ENCODE assay signal across 19 mouse cellular contexts in genomic region chr5:132858846-132859510, GRCm38 (mm10).
"Had no signal": no experiment of that assay in that cellular context is flagged by ENCODE, and none has a peak within 500 bp of the region (broad histone marks: within the 10 kb centered on the region; RNA-seq: fewer than 3 reads in every experiment).

No protein-coding gene starts in this region.

- H3K9ac ChIP-seq: limb, embryonic 13.5 days; liver, embryonic 12.5 days; liver, embryonic 15.5 days; lung, embryonic 15.5 days; midbrain, embryonic 13.5 days had no signal

- H3K9me3 ChIP-seq: limb, embryonic 13.5 days; liver, embryonic 12.5 days; liver, embryonic 15.5 days; lung, embryonic 15.5 days; midbrain, embryonic 10.5 days; midbrain, embryonic 13.5 days had no signal

- H3K4me2 ChIP-seq: limb, embryonic 13.5 days; liver, embryonic 12.5 days; liver, embryonic 15.5 days; lung, embryonic 15.5 days; midbrain, embryonic 13.5 days had no signal

- H3K4me1 ChIP-seq: liver, embryonic 12.5 days; liver, embryonic 15.5 days; megakaryocyte, embryonic 14.5 days; midbrain, embryonic 10.5 days; midbrain, embryonic 13.5 days had no signal

- H3K27me3 ChIP-seq: limb, embryonic 13.5 days; liver, embryonic 12.5 days; liver, embryonic 15.5 days; lung, embryonic 15.5 days; megakaryocyte, embryonic 14.5 days; midbrain, embryonic 13.5 days had no signal

- DNase-seq: kidney, adult 2 months; kidney, postnatal 25 days; layer of hippocampus, adult 9-11 months; liver; lung, adult 18-20 months; lung, postnatal 10 days; lung, postnatal 36 days; thymus, adult 18-20 months; thymus, postnatal 36 days had no signal

- ATAC-seq: liver, embryonic 12.5 days; midbrain, embryonic 13.5 days had no signal

- H3K36me3 ChIP-seq: limb, embryonic 10.5 days; limb, embryonic 13.5 days; liver, embryonic 12.5 days; liver, embryonic 15.5 days; lung, embryonic 15.5 days; midbrain, embryonic 10.5 days; midbrain, embryonic 13.5 days had no signal

- H3K27ac ChIP-seq: kidney, postnatal 0 days; layer of hippocampus, adult 2 months; limb, embryonic 10.5 days; limb, embryonic 13.5 days; liver, embryonic 12.5 days; liver, embryonic 15.5 days; lung, embryonic 15.5 days; midbrain, embryonic 10.5 days; midbrain, embryonic 13.5 days had no signal

- H3K4me3 ChIP-seq: layer of hippocampus, adult 2 months; limb, embryonic 10.5 days; limb, embryonic 13.5 days; liver, embryonic 12.5 days; liver, embryonic 15.5 days; lung, embryonic 15.5 days; megakaryocyte, embryonic 14.5 days; midbrain, embryonic 10.5 days; midbrain, embryonic 13.5 days had no signal
